In genomic region chr6:31114336-31115335, GRCm38 (mm10) we compare ENCODE assay signal across 8 mouse cellular contexts.
DNase-seq lines count a peak whose midpoint lies in the region; ATAC-seq and TF ChIP-seq lines count a peak whose summit lies in the region.

No protein-coding gene starts in this region.

- no peaks in the 10 kb centered on the region for H3K27me3 ChIP-seq in heart, embryonic 10.5 days (ENCODE audit: insufficient read depth, poor library complexity, severe bottlenecking)
- H3K27me3 ChIP-seq in thymus, adult 2 months (ENCODE audit: control insufficient read depth, insufficient read depth, low read length), result no peaks in the 10 kb centered on the region
- no peaks in the 10 kb centered on the region for H3K27me3 ChIP-seq in liver, postnatal 0 days (ENCODE audit: insufficient read depth, low read length)

- TF ChIP-seq EP300 in liver, postnatal 0 days (IDR thresholded peaks at IDR 0.05; ENCODE audit: low read depth), result no peak

- no peak for DNase-seq in heart, embryonic 10.5 days (ENCODE audit: low spot score)
- DNase-seq in heart, postnatal 14 days, result no peak
- no peak for DNase-seq in thymus, adult 2 months
- DNase-seq in thymus, postnatal 14 days, result no peak
- DNase-seq in liver, postnatal 0 days, result no peak
- DNase-seq in urinary bladder, postnatal 4 days (ENCODE audit: low spot score in 2 of 2), result no peak
- no peak for DNase-seq in adrenal gland, postnatal 36 days
- no peak for DNase-seq in left cerebral cortex, postnatal 36 days (ENCODE audit: low spot score in 2 of 2)

- peak overlapping the region; percentile 79 for H3K27ac ChIP-seq in heart, embryonic 10.5 days
- H3K27ac ChIP-seq in thymus, adult 2 months (ENCODE audit: control insufficient read depth, insufficient read depth, low read length), result peak overlapping the region; percentile 68; the same call in 1 of the 2 replicates
- peak overlapping the region; percentile 77 for H3K27ac ChIP-seq in liver, postnatal 0 days (ENCODE audit: low read depth)

- H3K9me3 ChIP-seq in heart, embryonic 10.5 days, result no peaks in the 10 kb centered on the region
- H3K9me3 ChIP-seq in liver, postnatal 0 days (ENCODE audit: low read length), result peaks cover 1% of the 10 kb centered on the region

- H3K4me3 ChIP-seq in heart, embryonic 10.5 days, result no peak overlapping the region; the same call in 1 of the 2 replicates
- peak overlapping the region; percentile 21 for H3K4me3 ChIP-seq in thymus, adult 2 months (ENCODE audit: control insufficient read depth, insufficient read depth, low read length)
- peak overlapping the region; percentile 33 for H3K4me3 ChIP-seq in liver, postnatal 0 days (ENCODE audit: low read depth, low read length)

- no peak for TF ChIP-seq CTCF in thymus, adult 2 months (IDR thresholded peaks at IDR 0.05; ENCODE audit: borderline replicate concordance, control insufficient read depth, extremely low read depth, insufficient read depth, low read length, poor library complexity)
- no peak for TF ChIP-seq CTCF in liver, postnatal 0 days (IDR thresholded peaks at IDR 0.05; ENCODE audit: low read depth)

- peak overlapping the region; percentile 68 for H3K4me2 ChIP-seq in liver, postnatal 0 days (ENCODE audit: low read depth, low read length)

- peaks cover 62% of the 10 kb centered on the region for H3K4me1 ChIP-seq in heart, embryonic 10.5 days
- H3K4me1 ChIP-seq in thymus, adult 2 months (replicated peaks; ENCODE audit: control insufficient read depth, insufficient read depth, low read length), result peaks cover 16% of the 10 kb centered on the region
- peaks cover 27% of the 10 kb centered on the region for H3K4me1 ChIP-seq in liver, postnatal 0 days (ENCODE audit: insufficient read depth)

- TF ChIP-seq POLR2A in thymus, adult 2 months (IDR thresholded peaks at IDR 0.05; ENCODE audit: control insufficient read depth, extremely low read depth, insufficient read depth, low read length, poor library complexity), result no peak

- intact Hi-C loops in heart, postnatal 14 days (cut with DNase I), result no loop called here
- intact Hi-C loops in left cerebral cortex, postnatal 36 days (cut with DNase I), result loop anchor here (5.0 kb wide), 1 partner anchor 37 kb away; no protein-coding TSS in a partner anchor

- peak overlapping the region; percentile 53 for H3K9ac ChIP-seq in liver, postnatal 0 days (replicated peaks)

- 46% methylated on average over 19 of the region's 19 CpGs for WGBS in heart, embryonic 10.5 days
- WGBS in thymus, adult 2 months, result 58% methylated on average over 19 of the region's 19 CpGs
- WGBS in liver, postnatal 0 days (ENCODE audit: insufficient replicate concordance), result 47% methylated on average over 19 of the region's 19 CpGs

- H3K36me3 ChIP-seq in heart, embryonic 10.5 days, result no peaks in the 10 kb centered on the region
- 0 out of 2 replicates have a peak, but pooled peaks cover 2% of the 10 kb centered on the region for H3K36me3 ChIP-seq in thymus, adult 2 months (ENCODE audit: control insufficient read depth, insufficient read depth, low read length)
- peaks cover 3% of the 10 kb centered on the region; the same call in 1 of the 2 replicates for H3K36me3 ChIP-seq in liver, postnatal 0 days (replicated peaks; ENCODE audit: insufficient read depth, low read length)

- ATAC-seq in liver, postnatal 0 days, result no peak
